Mouse (Mus musculus) ES-E14 (cell line): Measurements from ENCODE around the gene Il17c. TPM values are rescaled to one million over a fixed set of nuclear protein-coding genes. Genes with fewer than 3 reads are reported as not detected.

Experiments
- DNase-seq: peaks from one replicate; pipeline ENCODE4 v3.0.0-alpha.2; 2013; ENCODE audit warnings: low read depth, low spot score
- H3K27ac ChIP-seq: 2 replicates; pipeline ENCODE4 v1.5.1; 2012; ENCODE audit warnings: low read depth, mild to moderate bottlenecking, low read length, moderate library complexity, mixed read lengths; ENCODE audit not compliant: poor library complexity, insufficient read depth, severe bottlenecking
- H3K36me3 ChIP-seq: 2 replicates; pipeline ENCODE4 v1.6.1; 2012; ENCODE audit warnings: mild to moderate bottlenecking, low read length, moderate library complexity, mixed read lengths; ENCODE audit not compliant: control insufficient read depth, poor library complexity, insufficient read depth, severe bottlenecking
- H3K4me1 ChIP-seq, 2 experiments: fragments of 150-350 bp in 1 of 2; sonication (generic) in 1 of 2; 2 replicates each; pipeline ENCODE4 v1.6.1; 2012; ENCODE audit warnings: low read length in 2 of 2, mild to moderate bottlenecking in 1 of 2, mixed read lengths in 1 of 2; ENCODE audit not compliant: control insufficient read depth in 2 of 2, insufficient read depth in 2 of 2, poor library complexity in 1 of 2
- H3K4me3 ChIP-seq, 2 experiments: fragments of 150-350 bp in 1 of 2; sonication (generic) in 1 of 2; 2 replicates each; pipeline ENCODE4 v1.5.1; 2012; ENCODE audit warnings: low read length in 2 of 2, low read depth in 1 of 2, mild to moderate bottlenecking in 1 of 2, mixed read lengths in 1 of 2; ENCODE audit not compliant: insufficient read depth in 1 of 2, poor library complexity in 1 of 2, severe bottlenecking in 1 of 2
- H3K9ac ChIP-seq: 2 replicates; pipeline ENCODE4 v1.6.1; 2012; ENCODE audit warnings: low read depth, mild to moderate bottlenecking, low read length, mixed read lengths; ENCODE audit not compliant: poor library complexity, insufficient read depth, severe bottlenecking
- H3K9me3 ChIP-seq: fragments of 150-350 bp; sonication (generic); 2 replicates; pipeline ENCODE4 v1.6.1; 2012; ENCODE audit warnings: low read depth, mild to moderate bottlenecking, low read length; ENCODE audit not compliant: control insufficient read depth, insufficient read depth
- CHD2 ChIP-seq: IDR thresholded peaks from 2 replicates; pipeline ENCODE4 v1.6.1; 2014; ENCODE audit warnings: mild to moderate bottlenecking, low read depth, low read length, inconsistent platforms
- HCFC1 ChIP-seq: IDR thresholded peaks from 2 replicates; pipeline ENCODE4 v1.6.1; 2012; ENCODE audit warnings: low read length, inconsistent platforms, borderline replicate concordance; ENCODE audit not compliant: insufficient read depth
- MAFK ChIP-seq: IDR thresholded peaks from 2 replicates; pipeline ENCODE4 v1.6.1; 2014; ENCODE audit warnings: mild to moderate bottlenecking, low read depth, low read length, inconsistent platforms; ENCODE audit not compliant: insufficient read depth
- ZC3H11A ChIP-seq: IDR thresholded peaks from 2 replicates; pipeline ENCODE4 v1.6.1; 2012; ENCODE audit warnings: low read depth, mild to moderate bottlenecking, inconsistent platforms, low read length, borderline replicate concordance
- ZNF384 ChIP-seq: IDR thresholded peaks from 2 replicates; pipeline ENCODE4 v1.6.1; 2012; ENCODE audit warnings: low read depth, low read length, inconsistent platforms
- in situ Hi-C, 2 experiments: fragments of 600-800 bp; cut with MboI; formaldehyde crosslinking; loops; one replicate each; pipeline ENCODE4 v1.15.1; 2025; ENCODE audit warnings: low sequenced_read_pairs in 2 of 2, inconsistent platforms in 1 of 2; ENCODE audit not compliant: unreplicated experiment in 2 of 2
- total RNA-seq: library from RNA; depleted of rRNA; stranded (reverse); fragments of 300-350 nt; gene quantifications from 2 replicates; pipeline ENCODE4 v1.2.3, GENCODE M21; 2012

The Il17c gene
- total RNA-seq, 1 experiment: not detected

GRCm38 (mm10) chr8:122444058-122444748, 22.4 kb downstream of the Il17c start:
- peaks cover 0 to 6% of the 10 kb centered on the region in 2 experiments; a peak in 1 of 4 replicates for H3K4me1 ChIP-seq
- H3K36me3 ChIP-seq: peaks cover 6% of the 10 kb centered on the region; the same call in 1 of the 2 replicates
- no peak for TF ChIP-seq ZC3H11A
- TF ChIP-seq ZNF384: no peak
- TF ChIP-seq HCFC1: peak; percentile 74; the same call in 1 of the 2 replicates
- H3K9me3 ChIP-seq: no peaks in the 10 kb centered on the region
- peak overlapping the region; percentile 61 for H3K27ac ChIP-seq
- DNase-seq: peak; percentile 69
- H3K9ac ChIP-seq: peak overlapping the region; percentile 94
- in situ Hi-C loops: no loop called here
- peak overlapping the region; percentile 74 to 84 for H3K4me3 ChIP-seq

- no peaks in the 10 kb centered on the region for H3K9me3 ChIP-seq
- no peaks in the 10 kb centered on the region for H3K36me3 ChIP-seq
- peaks cover 0 to 5% of the 10 kb centered on the region in 2 experiments; a peak in 1 of 4 replicates for H3K4me1 ChIP-seq
- no peak for DNase-seq
- no peak overlapping the region for H3K27ac ChIP-seq
- no peak overlapping the region for H3K9ac ChIP-seq
- no peak overlapping the region for H3K4me3 ChIP-seq
- in situ Hi-C loops: no loop called here
- TF ChIP-seq ZNF384 (no peak), MAFK (no peak)
Observed at GRCm38 (mm10) chr8:122445203-122445602, 23.4 kb downstream of the Il17c start.

- TF ChIP-seq CHD2 (no peak), HCFC1 (no peak), ZNF384 (no peak), MAFK (no peak), ZC3H11A (no peak)
- in situ Hi-C loops: no loop called here
Observed at GRCm38 (mm10) chr8:122451161-122451703, 29.4 kb downstream of the Il17c start.

GRCm38 (mm10) chr8:122452154-122452553, 30.3 kb downstream of the Il17c start:
- H3K4me3 ChIP-seq: no peak overlapping the region
- no peak overlapping the region for H3K9ac ChIP-seq
- H3K36me3 ChIP-seq: peaks cover 4% of the 10 kb centered on the region; the same call in 1 of the 2 replicates
- no peaks in the 10 kb centered on the region for H3K9me3 ChIP-seq
- H3K27ac ChIP-seq: no peak overlapping the region
- no peak for TF ChIP-seq HCFC1
- TF ChIP-seq ZNF384: no peak
- no peak for TF ChIP-seq MAFK
- TF ChIP-seq ZC3H11A: no peak
- no peak for TF ChIP-seq CHD2
- in situ Hi-C loops: no loop called here
- no peaks in the 10 kb centered on the region; a peak in 1 of 4 replicates for H3K4me1 ChIP-seq
- no peak for DNase-seq

More at GRCm38 (mm10) chr8:122451161-122451703, 29.4 kb downstream of the Il17c start:
- Histone ChIP-seq H3K4me3 (no peak overlapping the region), H3K9me3 (no peaks in the 10 kb centered on the region), H3K4me1 (no peaks in the 10 kb centered on the region; a peak in 1 of 4 replicates), H3K36me3 (peaks cover 3% of the 10 kb centered on the region; the same call in 1 of the 2 replicates), H3K27ac (no peak overlapping the region), H3K9ac (no peak overlapping the region)
- no peak for DNase-seq
